Mouse (Mus musculus) inflammation-experienced regulatory T-cells, adult 6 months (primary cell): ENCODE data around the gene Zfp410. TPM values are rescaled to one million over a fixed set of nuclear protein-coding genes. Genes with fewer than 3 reads are reported as not detected.
"Not testable (repeated sequence)": the region's sequence is repeated elsewhere in the genome, so short reads cannot be mapped to it uniquely, and the experiment has no call there.

Experiments used
- ATAC-seq: one replicate; pipeline ENCODE4 v1.8.0; 2017
- polyA plus RNA-seq, 3 experiments: library from polyadenylated mRNA; unstranded; fragments of 100-300 nt; shearing (Covaris generic); gene quantifications; one replicate each; pipeline ENCODE4 v1.2.1; 2017

Gene Zfp410
- 10 to 100 TPM; 48.6 to 67.0 (median 55.4) TPM for polyA plus RNA-seq

GRCm38 (mm10) chr12:84316721-84317621 lies at the start of gene Zfp410:
Gene Zfp410 (plus strand): TSS chr12:84316852.
- ATAC-seq, result peak; percentile 83

- ATAC-seq, result no peak
Observed at GRCm38 (mm10) chr12:84267264-84267663, 49.4 kb upstream of the Zfp410 start.

DNA sequence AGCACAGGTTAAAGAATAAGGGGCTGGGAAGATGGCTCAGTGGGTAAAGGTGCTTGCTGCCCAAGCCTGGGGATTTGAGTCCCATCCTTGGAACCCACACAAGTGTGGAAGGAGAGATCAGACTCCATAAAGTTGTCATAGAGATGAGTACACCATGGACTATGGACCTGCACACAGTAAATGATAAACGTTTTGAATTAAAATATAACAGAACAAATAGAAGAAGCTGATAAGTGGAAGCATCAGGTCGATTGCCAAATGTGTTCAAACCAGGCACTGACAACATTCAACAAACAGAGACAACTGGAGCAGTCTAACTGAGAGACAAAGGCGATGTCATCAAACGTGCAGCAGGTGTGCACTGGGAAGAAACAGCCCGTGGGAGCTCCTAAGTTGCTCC lies 43.3 kb upstream of the Zfp410 start:
- ATAC-seq, result no peak

DNA sequence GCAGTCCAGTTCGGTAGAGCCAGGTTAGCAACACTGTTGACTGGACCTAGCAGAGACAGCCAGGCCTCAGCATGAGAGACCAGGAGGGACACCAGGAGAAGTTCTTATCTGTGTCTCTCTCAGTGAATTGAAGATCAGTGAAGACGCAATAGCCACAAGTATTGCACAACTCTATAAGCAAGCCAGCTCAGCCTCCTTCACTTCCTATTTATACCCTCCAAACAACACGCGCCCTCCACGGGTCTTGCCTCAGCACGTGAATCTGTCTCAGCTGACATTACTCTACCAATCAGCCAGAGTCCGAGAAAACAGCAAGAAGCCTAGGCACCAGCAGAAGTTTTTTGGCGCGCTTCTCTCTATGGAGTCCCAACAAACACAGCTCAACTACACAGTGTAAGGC lies 41.4 kb upstream of the Zfp410 start:
- no peak for ATAC-seq

- ATAC-seq, result no peak
Observed at GRCm38 (mm10) chr12:84276288-84276687, 40.4 kb upstream of the Zfp410 start.

DNA sequence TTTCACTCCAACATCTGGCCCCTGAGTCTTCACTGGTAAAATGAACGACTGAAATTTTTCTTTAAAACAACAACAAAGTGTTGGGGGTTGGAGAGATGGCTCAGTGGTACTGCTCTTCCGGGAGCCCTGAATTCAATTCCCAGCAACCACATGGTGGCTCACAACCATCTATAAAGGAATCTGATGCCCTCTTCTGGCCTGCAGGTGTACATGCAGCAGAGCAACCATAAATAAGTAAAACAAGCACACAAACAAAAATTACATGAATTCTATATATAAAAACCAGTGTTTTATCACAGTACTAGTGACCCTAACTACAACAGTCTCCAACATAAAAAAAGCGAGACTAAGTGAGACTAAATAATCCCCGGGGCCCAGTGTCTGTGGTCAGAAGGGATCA lies 39.9 kb upstream of the Zfp410 start:
- ATAC-seq, result no peak

GRCm38 (mm10) chr12:84277832-84278231 lies 38.8 kb upstream of the Zfp410 start:
- no peak for ATAC-seq

DNA sequence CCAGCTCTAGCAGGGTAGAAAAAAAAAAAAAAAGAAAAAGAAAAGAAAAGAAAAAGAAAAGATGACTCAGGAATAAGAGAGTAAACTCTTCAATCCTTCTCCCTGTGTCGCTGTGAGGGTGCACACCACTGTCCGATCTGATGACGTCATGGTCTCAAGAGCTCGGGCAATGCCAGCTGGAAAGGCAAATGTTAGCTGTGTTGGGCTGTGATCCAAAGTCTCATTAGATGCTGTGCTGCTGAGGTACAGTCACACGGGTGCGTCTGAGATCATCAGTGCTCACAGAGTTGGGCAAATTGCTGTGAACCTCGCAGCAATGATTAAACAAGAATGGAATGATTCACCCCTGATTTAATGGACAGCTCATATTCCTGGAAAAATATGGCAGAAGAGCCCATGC lies 37.8 kb upstream of the Zfp410 start:
- no peak for ATAC-seq

DNA sequence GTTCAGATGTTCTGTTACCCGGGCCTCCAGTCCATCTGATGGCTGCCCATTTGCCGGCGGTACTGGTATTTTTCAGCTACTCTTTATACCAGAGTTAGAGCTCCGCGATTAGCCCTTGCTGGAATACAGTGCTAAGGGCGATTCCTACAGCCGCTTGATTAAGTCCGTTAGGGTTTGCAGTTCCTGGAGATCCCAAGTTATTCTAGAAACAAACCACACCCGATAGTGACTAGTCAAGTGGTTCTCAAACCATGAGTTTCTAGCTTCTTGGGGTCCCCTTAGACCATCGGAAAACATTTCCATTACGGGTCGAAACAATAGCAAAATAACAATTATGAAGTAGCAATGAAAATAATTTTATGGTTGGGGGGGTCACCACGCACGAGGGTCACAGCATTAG lies 32.3 kb upstream of the Zfp410 start:
- no peak for ATAC-seq

- peak; percentile 94 for ATAC-seq
Observed at GRCm38 (mm10) chr12:84284885-84285592, 31.6 kb upstream of the Zfp410 start, which contains the start of gene Ptgr2. Gene Ptgr2 (plus strand): TSS chr12:84285232.

GRCm38 (mm10) chr12:84285593-84285968 lies 31.1 kb upstream of the Zfp410 start:
- ATAC-seq, result no peak

GRCm38 (mm10) chr12:84288461-84288860 lies 28.2 kb upstream of the Zfp410 start:
- ATAC-seq, result no peak

DNA sequence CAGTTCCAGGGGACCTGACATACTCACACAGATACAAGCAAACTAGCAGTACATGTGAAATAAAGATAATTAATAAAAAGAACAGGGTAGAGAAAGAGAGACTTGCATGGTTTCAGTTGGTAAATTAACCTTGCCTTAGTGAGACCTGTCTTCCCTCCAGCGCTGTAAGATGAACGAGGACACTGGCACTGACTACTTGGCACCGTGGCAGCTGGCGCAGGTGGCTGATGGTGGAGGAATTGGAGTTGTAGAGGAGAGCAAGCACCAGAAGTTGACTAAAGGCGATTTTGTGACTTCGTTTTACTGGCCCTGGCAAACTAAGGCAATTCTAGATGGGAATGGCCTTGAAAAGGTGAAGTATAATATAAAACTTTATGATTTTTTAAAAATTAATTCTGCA lies 18.8 kb upstream of the Zfp410 start:
- ATAC-seq, result no peak

DNA sequence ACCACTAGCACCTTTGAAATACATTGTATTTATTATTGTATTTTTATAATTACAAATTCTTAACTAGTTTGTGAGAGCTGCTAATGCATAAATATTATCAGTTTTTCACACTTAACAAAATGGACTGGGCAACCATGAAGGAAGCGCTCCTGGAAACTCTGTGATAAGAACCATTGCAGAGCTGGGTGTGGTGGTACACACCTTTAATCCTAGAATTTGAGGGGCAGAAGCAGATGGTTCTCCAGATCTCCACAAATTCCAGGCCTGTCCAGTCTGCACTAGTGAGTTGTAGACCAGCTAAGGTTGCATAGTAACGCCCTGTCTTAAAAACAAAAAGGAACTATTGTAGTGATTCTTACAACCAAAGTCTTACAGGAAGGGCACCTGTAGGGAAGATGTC lies 17.4 kb upstream of the Zfp410 start:
- no peak for ATAC-seq

DNA sequence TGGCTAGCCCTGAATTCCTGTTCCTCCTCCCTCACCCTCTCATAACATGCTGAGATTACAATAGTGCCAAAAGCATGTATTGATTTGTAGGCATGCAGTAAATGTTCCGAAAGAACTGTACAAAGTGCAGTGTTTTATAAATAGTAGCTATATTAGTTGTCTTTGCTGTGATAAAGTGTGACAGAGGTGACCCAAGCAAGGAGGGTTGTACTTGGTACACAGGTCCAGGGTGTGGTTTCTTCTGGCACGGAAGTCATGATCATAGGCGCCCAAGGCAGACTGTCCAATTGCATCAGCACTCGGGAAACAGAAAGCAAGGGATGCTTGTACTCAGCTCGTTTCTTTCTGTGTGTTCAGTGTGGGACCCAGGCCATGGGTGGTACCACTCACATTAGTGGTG lies 12.6 kb upstream of the Zfp410 start:
- ATAC-seq, result no peak

- ATAC-seq, result no peak
Observed at GRCm38 (mm10) chr12:84304554-84304953, 12.1 kb upstream of the Zfp410 start.

DNA sequence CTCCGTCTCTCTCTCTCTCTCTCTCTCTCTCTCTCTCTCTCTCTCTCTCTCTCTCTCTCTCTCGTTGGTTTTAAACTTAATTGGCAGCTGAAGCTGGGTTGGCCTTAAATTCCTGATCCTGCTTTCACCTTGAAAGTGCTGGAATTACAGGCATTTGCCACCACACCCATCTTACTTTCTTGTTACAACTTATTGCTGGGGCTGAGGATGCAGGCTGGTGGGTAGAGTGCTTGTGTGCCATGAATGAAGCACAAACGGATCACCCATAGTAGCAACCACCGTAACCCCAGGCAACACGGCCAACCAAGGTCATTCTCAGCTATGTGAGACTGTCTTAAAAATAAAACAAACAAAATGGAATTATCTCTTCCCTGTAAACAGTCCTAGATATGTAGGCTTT lies 5.3 kb upstream of the Zfp410 start:
- ATAC-seq, result no peak

- ATAC-seq, result no peak
Observed at GRCm38 (mm10) chr12:84316006-84316405, 646 bp upstream of the Zfp410 start.

DNA sequence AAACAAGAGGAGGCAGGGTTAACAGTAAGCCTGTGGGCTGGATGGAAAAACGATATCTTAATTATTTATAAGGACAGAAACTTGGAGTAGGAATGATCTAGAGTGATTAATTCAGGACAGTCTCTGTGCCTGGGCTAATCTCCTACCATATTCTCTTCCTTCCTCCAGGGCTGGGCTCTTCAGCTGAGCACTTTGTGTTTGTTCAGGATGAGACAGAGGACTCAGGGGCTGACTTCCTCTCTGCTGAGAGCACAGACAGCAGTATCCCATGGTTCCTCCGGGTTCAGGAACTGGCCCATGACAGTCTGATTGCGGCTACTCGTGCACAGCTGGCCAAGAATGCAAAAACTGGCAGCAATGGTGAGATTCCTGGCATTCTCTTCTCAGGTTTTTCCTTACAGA lies 10.5 kb downstream of the Zfp410 start:
- ATAC-seq, result no peak

DNA sequence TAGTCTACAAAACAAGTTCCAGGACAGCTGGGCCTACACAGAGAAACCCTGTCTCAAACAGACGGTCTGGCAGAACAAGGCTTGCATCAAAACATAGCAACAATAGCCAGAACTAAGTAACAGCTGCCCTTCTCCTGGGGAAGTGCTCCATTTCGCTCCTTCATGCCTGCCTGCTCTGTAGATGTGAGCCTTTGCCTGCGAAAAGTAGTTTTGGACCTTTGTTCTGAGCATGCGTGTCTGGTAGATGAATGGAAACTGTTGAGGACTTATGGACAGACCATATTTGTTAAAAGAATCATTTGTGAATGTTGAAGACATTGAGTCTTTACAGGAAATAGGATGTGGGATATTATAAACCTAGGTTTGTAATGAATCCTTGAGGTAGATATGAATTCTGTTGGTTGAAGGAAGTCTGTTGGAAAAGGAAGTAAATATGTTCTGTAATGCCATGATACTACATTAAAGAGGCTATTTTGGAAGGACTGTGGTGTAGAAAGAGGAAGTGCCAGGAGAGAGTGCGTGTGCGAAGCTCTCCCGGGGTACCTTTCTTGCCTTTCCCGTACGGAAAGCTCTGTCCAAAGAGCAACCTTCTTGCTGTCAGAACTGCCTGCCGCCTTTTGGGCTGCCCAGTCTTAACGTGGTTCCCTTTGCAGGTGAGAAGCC lies 20.4 kb downstream of the Zfp410 start:
- ATAC-seq, result no peak

DNA sequence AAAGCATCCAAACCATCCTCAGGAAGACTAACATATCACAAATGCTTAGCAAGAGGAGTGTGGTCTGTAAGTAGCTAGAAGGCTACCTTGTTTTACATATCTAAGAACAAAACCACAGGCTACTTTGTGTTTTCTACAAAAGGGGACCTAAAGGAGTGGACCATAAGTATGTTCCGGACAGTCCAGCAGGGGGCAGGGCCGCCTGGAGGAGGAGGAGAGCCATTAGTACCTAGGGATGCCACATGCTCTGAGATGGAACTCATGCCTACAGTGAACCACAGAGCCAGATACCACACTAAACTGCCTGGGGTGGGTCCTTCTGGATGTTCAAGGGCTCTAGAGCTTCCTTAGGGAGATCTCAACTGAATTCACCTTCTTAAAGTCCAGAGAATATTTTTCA lies 30.5 kb downstream of the Zfp410 start:
- no peak for ATAC-seq

GRCm38 (mm10) chr12:84358699-84359098 lies 42.0 kb downstream of the Zfp410 start:
- not testable (repeated sequence) for ATAC-seq
